Mouse (Mus musculus): ENCODE results near the gene Cdkn2b. TPM values are rescaled to one million over a fixed set of nuclear protein-coding genes. Genes with fewer than 3 reads are reported as not detected.

Gene Cdkn2b
- polyA plus RNA-seq, 1 experiment from 2014 or later = 2.5 TPM

DNA sequence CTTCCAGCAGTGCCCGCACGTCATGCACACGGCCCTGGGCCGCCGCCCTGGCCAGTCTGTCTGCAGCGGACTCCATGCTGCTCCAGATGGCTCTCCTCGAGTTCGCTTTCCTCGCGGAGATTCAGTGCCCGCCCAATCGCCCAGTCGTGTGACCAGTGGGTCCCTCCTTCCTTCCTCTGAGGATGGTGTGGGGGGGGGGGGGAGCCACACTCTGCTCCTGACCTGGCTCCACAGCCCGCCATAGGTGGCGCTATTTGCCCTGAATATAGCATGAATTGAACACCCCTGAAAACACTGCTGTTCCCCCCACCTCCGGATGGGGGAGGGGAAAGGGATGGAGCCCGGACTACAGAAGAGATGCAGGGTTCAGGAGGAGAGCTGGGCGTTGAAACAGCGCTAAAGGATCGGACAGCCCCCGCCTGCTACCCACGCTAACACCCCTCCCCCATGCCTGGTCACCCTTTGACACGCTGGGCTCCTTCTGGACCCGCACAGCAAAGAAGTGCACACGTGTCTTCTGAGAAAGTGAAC lies 28.7 kb downstream of the Cdkn2b start:
- Histone ChIP-seq H3K27me3 (replicated peaks; ENCODE audit: control insufficient read depth, insufficient read depth, low read length) (peaks cover 88% of the 10 kb centered on the region), H3K4me1 (ENCODE audit: control insufficient read depth, insufficient read depth, low read length) (no peaks in the 10 kb centered on the region), H3K4me3 (ENCODE audit: low read depth, low read length) (no peak overlapping the region), H3K4me2 (ENCODE audit: low read depth, low read length) (no peak overlapping the region), H3K9me3 (ENCODE audit: control insufficient read depth, low read length) (no peaks in the 10 kb centered on the region), H3K9ac (ENCODE audit: low read depth, low read length) (no peak overlapping the region), H3K27ac (replicated peaks; ENCODE audit: low read depth, low read length) (no peak overlapping the region), H3K36me3 (ENCODE audit: control insufficient read depth, insufficient read depth, low read length) (no peaks in the 10 kb centered on the region)
- DNase-seq (ENCODE audit: low spot score) (no peak), ATAC-seq (ENCODE audit: low read depth) (0 out of 2 replicates have a peak, but pooled peaks have one; percentile 37)
- 1% methylated on average over 21 of the region's 25 CpGs for WGBS

DNA sequence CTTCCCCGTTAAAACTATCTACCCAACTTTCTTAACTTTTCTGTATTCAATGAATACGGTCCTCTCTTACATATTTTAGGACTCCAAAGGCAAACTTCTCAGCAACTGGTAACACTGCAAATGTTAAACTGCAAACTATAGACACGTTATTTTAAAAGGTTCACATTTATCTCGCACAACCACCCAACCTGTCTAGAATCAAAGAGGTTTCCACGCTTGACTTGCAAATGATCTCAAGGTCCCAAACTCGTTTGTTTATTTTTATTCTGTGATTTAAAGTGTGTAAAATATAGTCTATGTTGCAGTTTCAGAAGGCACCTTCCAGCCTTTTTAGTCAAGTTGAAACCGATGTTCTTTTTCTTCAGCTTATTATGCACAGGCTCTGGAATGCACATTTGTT lies 29.6 kb downstream of the Cdkn2b start:
- 3% methylated on average over 7 of the region's 7 CpGs for WGBS
- H3K27ac ChIP-seq (replicated peaks; ENCODE audit: low read depth, low read length) = no peak overlapping the region
- no peaks in the 10 kb centered on the region for H3K9me3 ChIP-seq (ENCODE audit: control insufficient read depth, low read length)
- H3K36me3 ChIP-seq (ENCODE audit: control insufficient read depth, insufficient read depth, low read length) = no peaks in the 10 kb centered on the region
- no peak overlapping the region for H3K9ac ChIP-seq (ENCODE audit: low read depth, low read length)
- H3K4me3 ChIP-seq (ENCODE audit: low read depth, low read length) = no peak overlapping the region
- peaks cover 91% of the 10 kb centered on the region for H3K27me3 ChIP-seq (replicated peaks; ENCODE audit: control insufficient read depth, insufficient read depth, low read length)
- DNase-seq (ENCODE audit: low spot score) (no peak), ATAC-seq (ENCODE audit: low read depth) (no peak)
- no peak overlapping the region for H3K4me2 ChIP-seq (ENCODE audit: low read depth, low read length)
- H3K4me1 ChIP-seq (ENCODE audit: control insufficient read depth, insufficient read depth, low read length) = no peaks in the 10 kb centered on the region

DNA sequence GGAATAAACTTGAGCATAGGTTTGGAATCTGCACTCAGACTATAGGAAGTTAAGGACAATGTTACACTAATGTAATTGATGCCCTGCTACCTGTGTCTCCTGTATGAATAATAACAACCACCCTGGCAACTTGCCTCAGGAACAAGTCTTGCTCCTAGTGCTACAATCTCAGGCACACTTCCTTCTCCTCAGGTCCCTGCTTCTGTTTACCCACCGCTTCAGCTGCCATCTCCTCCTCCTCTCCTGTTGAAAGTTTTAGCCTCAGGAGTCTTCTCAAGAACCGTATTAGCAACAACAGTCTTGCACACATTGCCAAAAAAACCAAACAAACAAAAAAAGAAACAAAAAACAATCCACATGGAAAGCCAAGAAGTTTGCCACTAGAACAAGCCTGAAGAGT lies 31.2 kb downstream of the Cdkn2b start:
- DNase-seq (ENCODE audit: low spot score) = no peak
- 3% methylated on average over 2 of the region's 2 CpGs for WGBS
- Histone ChIP-seq H3K9me3 (ENCODE audit: control insufficient read depth, low read length) (no peaks in the 10 kb centered on the region), H3K27ac (replicated peaks; ENCODE audit: low read depth, low read length) (no peak overlapping the region), H3K9ac (ENCODE audit: low read depth, low read length) (no peak overlapping the region), H3K4me3 (ENCODE audit: low read depth, low read length) (no peak overlapping the region), H3K4me1 (ENCODE audit: control insufficient read depth, insufficient read depth, low read length) (no peaks in the 10 kb centered on the region), H3K36me3 (ENCODE audit: control insufficient read depth, insufficient read depth, low read length) (no peaks in the 10 kb centered on the region), H3K27me3 (replicated peaks; ENCODE audit: control insufficient read depth, insufficient read depth, low read length) (peaks cover 97% of the 10 kb centered on the region), H3K4me2 (ENCODE audit: low read depth, low read length) (no peak overlapping the region)
- ATAC-seq (ENCODE audit: low read depth) = no peak

DNA sequence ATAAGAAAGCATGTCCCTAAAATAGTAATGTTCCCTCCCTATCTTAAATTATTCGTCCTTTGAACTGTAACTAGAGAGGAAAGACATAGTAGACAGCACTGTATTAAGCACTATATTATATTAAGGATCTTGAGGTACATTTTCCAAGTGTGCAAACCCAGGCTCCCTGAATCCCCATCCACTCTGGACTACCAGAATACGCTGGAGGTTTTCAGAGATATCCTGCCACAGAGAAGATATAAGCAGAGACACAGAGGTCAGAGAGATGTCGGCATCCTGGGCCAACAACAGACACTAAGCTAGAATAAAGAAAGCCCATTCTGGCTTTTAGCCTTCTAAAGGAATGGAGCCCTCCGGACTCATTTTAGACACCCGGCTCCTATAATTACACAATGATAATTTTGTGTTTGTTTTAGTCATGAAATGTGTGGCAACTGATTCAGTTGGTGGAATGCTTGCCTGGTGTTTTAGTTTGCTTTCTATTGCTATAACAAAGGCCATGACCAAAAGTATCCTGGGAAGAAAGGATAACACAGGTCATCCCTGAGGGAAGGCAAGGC lies 33.4 kb downstream of the Cdkn2b start:
- H3K9me3 ChIP-seq (ENCODE audit: control insufficient read depth, low read length) = no peaks in the 10 kb centered on the region
- H3K27me3 ChIP-seq (replicated peaks; ENCODE audit: control insufficient read depth, insufficient read depth, low read length) = peaks cover 100% of the 10 kb centered on the region
- H3K27ac ChIP-seq (replicated peaks; ENCODE audit: low read depth, low read length) = no peak overlapping the region
- no peak for DNase-seq (ENCODE audit: low spot score)
- no peak overlapping the region for H3K9ac ChIP-seq (ENCODE audit: low read depth, low read length)
- no peaks in the 10 kb centered on the region for H3K4me1 ChIP-seq (ENCODE audit: control insufficient read depth, insufficient read depth, low read length)
- WGBS = 5% methylated on average over 5 of the region's 5 CpGs
- no peak overlapping the region for H3K4me3 ChIP-seq (ENCODE audit: low read depth, low read length)
- no peak overlapping the region for H3K4me2 ChIP-seq (ENCODE audit: low read depth, low read length)
- H3K36me3 ChIP-seq (ENCODE audit: control insufficient read depth, insufficient read depth, low read length) = no peaks in the 10 kb centered on the region
- no peak for ATAC-seq (ENCODE audit: low read depth)

GRCm38 (mm10) chr4:89276669-89277219 lies 34.1 kb downstream of the Cdkn2b start:
- no peak overlapping the region for H3K9ac ChIP-seq (ENCODE audit: low read depth, low read length)
- H3K4me2 ChIP-seq (ENCODE audit: low read depth, low read length) = no peak overlapping the region
- H3K4me3 ChIP-seq (ENCODE audit: low read depth, low read length) = no peak overlapping the region
- H3K27ac ChIP-seq (replicated peaks; ENCODE audit: low read depth, low read length) = no peak overlapping the region
- no peaks in the 10 kb centered on the region for H3K9me3 ChIP-seq (ENCODE audit: control insufficient read depth, low read length)
- H3K27me3 ChIP-seq (replicated peaks; ENCODE audit: control insufficient read depth, insufficient read depth, low read length) = peaks cover 100% of the 10 kb centered on the region
- DNase-seq (ENCODE audit: low spot score) (no peak), ATAC-seq (ENCODE audit: low read depth) (no peak)
- H3K4me1 ChIP-seq (ENCODE audit: control insufficient read depth, insufficient read depth, low read length) = no peaks in the 10 kb centered on the region
- under 1% methylated on average over 37 of the region's 37 CpGs for WGBS
- H3K36me3 ChIP-seq (ENCODE audit: control insufficient read depth, insufficient read depth, low read length) = no peaks in the 10 kb centered on the region

DNA sequence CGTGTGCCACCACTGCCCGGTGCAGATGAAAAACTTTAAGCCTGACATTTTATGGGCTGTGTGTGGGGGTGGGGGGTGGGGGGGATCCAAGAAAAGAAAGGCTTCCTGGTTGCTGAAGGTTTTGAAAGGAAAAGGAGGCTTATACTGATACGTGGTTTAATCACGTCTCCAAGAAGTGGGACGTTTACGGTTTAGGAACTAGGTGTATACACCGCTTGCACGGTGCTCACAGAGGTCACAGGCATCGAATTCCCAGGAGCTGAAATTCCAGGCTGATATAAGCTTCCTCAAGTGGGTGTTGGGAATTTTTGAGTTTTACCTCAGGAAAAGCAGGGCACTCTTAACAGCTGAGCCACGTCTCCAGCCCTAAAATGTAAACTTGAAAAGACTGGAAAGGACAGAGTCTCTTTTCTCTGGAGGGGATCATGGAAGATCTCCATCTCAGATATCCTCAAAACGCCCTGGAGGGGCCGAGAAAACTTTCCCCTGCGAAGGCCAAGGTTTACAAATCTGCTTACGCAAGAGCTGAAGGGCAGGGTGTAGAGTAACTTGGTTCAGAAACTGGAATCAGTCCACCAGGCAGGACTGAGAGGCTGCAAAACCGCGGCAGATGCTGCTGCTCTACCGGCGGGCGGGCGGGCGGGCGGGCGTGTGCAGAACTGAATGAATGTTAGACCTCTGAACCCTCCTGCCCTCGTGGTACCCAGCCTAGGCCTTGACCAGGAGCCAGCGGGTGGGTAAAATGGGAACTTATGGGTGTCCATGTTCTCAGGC lies 34.8 kb downstream of the Cdkn2b start:
- H3K4me2 ChIP-seq (ENCODE audit: low read depth, low read length) = no peak overlapping the region
- 3% methylated on average over 25 of the region's 25 CpGs for WGBS
- no peaks in the 10 kb centered on the region for H3K9me3 ChIP-seq (ENCODE audit: control insufficient read depth, low read length)
- H3K27ac ChIP-seq (replicated peaks; ENCODE audit: low read depth, low read length) = no peak overlapping the region
- H3K4me3 ChIP-seq (ENCODE audit: low read depth, low read length) = no peak overlapping the region
- no peak for ATAC-seq (ENCODE audit: low read depth)
- no peaks in the 10 kb centered on the region for H3K36me3 ChIP-seq (ENCODE audit: control insufficient read depth, insufficient read depth, low read length)
- H3K27me3 ChIP-seq (replicated peaks; ENCODE audit: control insufficient read depth, insufficient read depth, low read length) = peaks cover 98% of the 10 kb centered on the region
- no peak overlapping the region for H3K9ac ChIP-seq (ENCODE audit: low read depth, low read length)
- no peak for DNase-seq (ENCODE audit: low spot score)
- no peaks in the 10 kb centered on the region for H3K4me1 ChIP-seq (ENCODE audit: control insufficient read depth, insufficient read depth, low read length)

DNA sequence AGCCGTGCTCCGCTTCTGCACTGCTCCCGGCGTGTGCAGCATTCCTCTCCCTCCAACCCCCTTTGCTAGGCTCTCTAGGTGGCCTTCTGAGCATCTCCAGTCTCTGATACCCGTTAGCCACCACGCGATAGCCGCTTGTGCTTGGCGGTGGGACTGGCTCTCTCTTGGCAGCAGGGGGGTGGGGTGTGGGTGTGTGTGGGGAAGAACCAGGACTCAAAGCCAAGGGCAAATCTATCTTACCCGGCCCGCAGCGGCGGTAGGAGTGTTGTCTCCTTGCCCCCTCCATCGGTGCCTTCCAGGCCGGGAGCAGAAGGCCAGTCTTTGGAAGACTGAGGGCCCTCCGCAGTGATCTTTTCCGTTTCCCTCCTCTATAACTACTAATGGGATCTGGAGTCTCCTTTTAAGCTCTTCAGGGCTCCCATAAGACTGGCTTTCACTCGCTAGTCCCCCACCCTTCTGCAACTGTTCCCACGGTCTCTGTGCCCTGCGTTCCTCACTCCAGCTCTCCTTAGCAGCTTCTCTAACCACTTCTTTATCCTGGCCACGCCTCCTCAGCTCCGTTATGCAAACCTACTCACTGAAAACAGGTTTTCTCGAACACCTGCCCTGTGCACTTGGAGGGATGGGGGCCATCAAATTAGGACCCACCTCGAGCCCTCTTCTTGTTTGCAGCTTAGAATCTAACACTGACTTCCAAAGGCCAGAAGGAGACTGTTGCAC lies 35.9 kb downstream of the Cdkn2b start:
- Histone ChIP-seq H3K9me3 (ENCODE audit: control insufficient read depth, low read length) (no peaks in the 10 kb centered on the region), H3K27ac (replicated peaks; ENCODE audit: low read depth, low read length) (no peak overlapping the region), H3K27me3 (replicated peaks; ENCODE audit: control insufficient read depth, insufficient read depth, low read length) (peaks cover 98% of the 10 kb centered on the region), H3K36me3 (ENCODE audit: control insufficient read depth, insufficient read depth, low read length) (no peaks in the 10 kb centered on the region), H3K9ac (ENCODE audit: low read depth, low read length) (no peak overlapping the region), H3K4me1 (ENCODE audit: control insufficient read depth, insufficient read depth, low read length) (no peaks in the 10 kb centered on the region), H3K4me3 (ENCODE audit: low read depth, low read length) (no peak overlapping the region), H3K4me2 (ENCODE audit: low read depth, low read length) (no peak overlapping the region)
- under 1% methylated on average over 24 of the region's 24 CpGs for WGBS
- ATAC-seq (ENCODE audit: low read depth) (no peak), DNase-seq (ENCODE audit: low spot score) (no peak)

GRCm38 (mm10) chr4:89274006-89274405 lies 36.8 kb downstream of the Cdkn2b start:
- no peak for ATAC-seq (ENCODE audit: low read depth)
- no peak for DNase-seq (ENCODE audit: low spot score)

More at GRCm38 (mm10) chr4:89274006-89274405, 36.8 kb downstream of the Cdkn2b start:
- 1% methylated on average over 14 of the region's 14 CpGs for WGBS
- no peaks in the 10 kb centered on the region for H3K4me1 ChIP-seq (ENCODE audit: control insufficient read depth, insufficient read depth, low read length)
- H3K4me2 ChIP-seq (ENCODE audit: low read depth, low read length) = no peak overlapping the region
- H3K9ac ChIP-seq (ENCODE audit: low read depth, low read length) = no peak overlapping the region
- H3K36me3 ChIP-seq (ENCODE audit: control insufficient read depth, insufficient read depth, low read length) = no peaks in the 10 kb centered on the region
- H3K27me3 ChIP-seq (replicated peaks; ENCODE audit: control insufficient read depth, insufficient read depth, low read length) = peaks cover 95% of the 10 kb centered on the region
- no peak overlapping the region for H3K4me3 ChIP-seq (ENCODE audit: low read depth, low read length)
- no peak overlapping the region for H3K27ac ChIP-seq (replicated peaks; ENCODE audit: low read depth, low read length)
- H3K9me3 ChIP-seq (ENCODE audit: control insufficient read depth, low read length) = no peaks in the 10 kb centered on the region

All from embryonic facial prominence, embryonic 14.5 days (tissue).